Mouse (Mus musculus): Measurements from ENCODE around the gene Lgr4.

- no peak for TF ChIP-seq CTCF (IDR thresholded peaks at IDR 0.05; ENCODE audit: insufficient read depth, low read length)
- TF ChIP-seq POLR2A (IDR thresholded peaks at IDR 0.05; ENCODE audit: borderline replicate concordance, extremely low read depth, low read depth, low read length), result no peak
These were observed 74.3 kb downstream of the Lgr4 start for GRCm38 (mm10) chr2:109991754-109992153.
